Mouse (Mus musculus) C2C12 (cell line): ENCODE data around the gene B4galt1.

Experiments used
- CEBPB ChIP-seq: IDR thresholded peaks from one replicate; pipeline ENCODE4 v1.6.1; 2011; ENCODE audit warnings: low read depth, mild to moderate bottlenecking, control low read depth, moderate library complexity
- CTCF ChIP-seq: IDR thresholded peaks from one replicate; pipeline ENCODE4 v1.5.1; 2011; ENCODE audit not compliant: control insufficient read depth, insufficient read depth, insufficient read length
- FOSL1 ChIP-seq: IDR thresholded peaks from one replicate; pipeline ENCODE4 v1.8.0; 2011; ENCODE audit warnings: mild to moderate bottlenecking, low read length; ENCODE audit not compliant: poor library complexity, insufficient read depth, severe bottlenecking
- MYOG ChIP-seq: IDR thresholded peaks from one replicate; pipeline ENCODE4 v1.6.1; 2011; ENCODE audit not compliant: control insufficient read depth, insufficient read length; ENCODE audit errors: extremely low read depth
- USF1 ChIP-seq: IDR thresholded peaks from one replicate; pipeline ENCODE4 v1.6.1; 2011; ENCODE audit warnings: low read depth, mild to moderate bottlenecking, control low read depth, moderate library complexity

DNA sequence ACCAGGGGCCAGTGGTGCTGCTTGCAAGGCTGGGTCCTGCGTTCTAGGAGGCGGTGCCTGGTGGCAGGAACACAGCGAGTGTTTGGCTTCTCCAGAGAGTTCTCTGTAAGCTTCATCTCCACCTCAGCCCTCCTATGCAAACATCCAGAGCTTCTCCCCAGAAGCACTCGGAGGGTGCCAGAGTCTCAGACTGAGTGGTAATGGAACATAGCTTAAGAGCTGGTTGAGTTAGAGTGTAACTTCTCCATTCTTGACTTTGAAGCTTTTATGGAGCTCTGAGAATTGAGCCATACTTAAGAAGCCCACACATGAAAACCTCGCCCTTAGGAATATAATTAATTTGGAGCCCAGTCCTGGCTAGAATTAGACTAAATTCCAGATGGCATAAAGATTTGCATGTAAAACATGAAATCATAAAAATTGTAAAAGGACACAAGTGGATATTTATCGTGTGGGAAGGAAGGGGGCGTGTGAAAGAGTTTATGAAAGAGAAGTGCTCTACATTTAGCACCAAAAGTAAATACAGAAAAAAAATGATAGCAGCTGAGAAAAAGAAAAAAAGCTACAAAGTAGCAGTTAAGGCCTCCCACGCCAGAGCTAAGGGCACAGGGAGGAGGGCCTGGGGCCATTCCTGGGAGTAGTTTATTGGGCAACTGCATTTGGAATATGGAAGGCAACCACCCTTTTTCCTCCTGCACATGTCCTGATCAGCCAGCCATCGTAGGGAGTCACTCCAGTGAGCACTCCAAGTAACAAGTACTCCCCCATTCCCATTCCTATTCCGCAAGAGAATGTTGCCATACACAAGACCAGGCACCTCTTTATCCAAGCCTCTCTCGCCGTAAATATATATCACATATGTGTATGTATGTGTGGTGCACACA is 30.7 kb upstream of the B4galt1 start:
- no peak for TF ChIP-seq CTCF
- no peak for TF ChIP-seq MYOG
- TF ChIP-seq USF1 = no peak
- TF ChIP-seq FOSL1 = no peak
- no peak for TF ChIP-seq CEBPB
